Mouse (Mus musculus) G1E (cell line): ENCODE data around the gene Kcnip4.

Experiments used
- CTCF ChIP-seq: IDR thresholded peaks from 2 replicates; pipeline ENCODE4 v1.5.1; 2012; ENCODE audit warnings: low read depth, low read length, inconsistent platforms, mixed read lengths
- GATA1 ChIP-seq: IDR thresholded peaks from 2 replicates; pipeline ENCODE4 v1.6.1; 2012; ENCODE audit warnings: borderline replicate concordance, low read length, inconsistent platforms, mixed read lengths
- TAL1 ChIP-seq: conservative IDR thresholded peaks from 2 replicates; pipeline ENCODE4 v1.6.1; 2012; ENCODE audit warnings: low read depth, low read length, inconsistent platforms, mixed read lengths

DNA sequence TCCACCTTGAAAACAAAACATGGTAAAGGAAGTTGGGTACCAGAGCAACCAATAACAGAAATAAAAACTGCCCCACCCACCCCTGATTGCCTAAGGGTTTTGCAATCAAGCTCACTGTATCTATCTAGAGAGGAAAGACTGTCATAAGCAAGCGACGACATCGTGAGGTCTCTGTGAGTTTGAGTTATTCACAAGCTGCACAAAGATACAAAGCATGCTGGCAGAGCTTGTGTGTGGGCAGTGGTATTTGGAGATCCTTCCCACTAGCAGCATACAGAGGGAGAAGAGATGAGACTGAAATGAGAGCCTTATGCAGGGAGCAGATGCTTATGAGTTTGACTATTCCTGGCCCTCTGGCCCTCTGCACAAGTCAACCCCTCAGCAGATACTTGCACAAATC is 23.2 kb upstream of the Kcnip4 start:
- TF ChIP-seq CTCF (no peak), GATA1 (no peak), TAL1 (no peak)
